Mouse (Mus musculus) leukemia stem cell, adult 10-12 weeks (primary cell): ENCODE data around the gene Psg18. TPM values are rescaled to one million over a fixed set of nuclear protein-coding genes. Genes with fewer than 3 reads are reported as not detected.

Experiments
- polyA plus RNA-seq: library from polyadenylated mRNA; stranded (reverse); fragments of >175 nt; gene quantifications from 2 replicates; pipeline ENCODE4 v1.2.3, GENCODE M21; 2012; ENCODE audit warnings: low replicate concordance

The Psg18 gene
- polyA plus RNA-seq: not detected in 2 replicates

GRCm38 (mm10) chr7:18354909-18355308, at the start of gene Psg18:
Psg18 (minus strand) TSS chr7:18355009.

Other genes starting within 250 kb of the Psg18 start
- not detected in 2 replicates for gene Igfl3, start 178.5 kb downstream of the Psg18 start, polyA plus RNA-seq
- not detected in 2 replicates for gene Mill1, start 109.7 kb downstream of the Psg18 start, polyA plus RNA-seq
- not detected in 2 replicates for gene Psg28, start 77.0 kb upstream of the Psg18 start, polyA plus RNA-seq
- gene Psg26, start 129.2 kb upstream of the Psg18 start, polyA plus RNA-seq: not detected in 2 replicates
- not detected in 2 replicates for gene Psg25, start 177.3 kb upstream of the Psg18 start, polyA plus RNA-seq
- not detected in 2 replicates for gene Psg27, start 212.3 kb upstream of the Psg18 start, polyA plus RNA-seq